Mouse (Mus musculus) neural tube, embryonic 15.5 days (tissue): ENCODE results near the gene Slc39a10. TPM values are rescaled to one million over a fixed set of nuclear protein-coding genes. Genes with fewer than 3 reads are reported as not detected.

Experiments used
- ATAC-seq: fragments of 200-750 bp; cut with Nextera tagmentation; 2 replicates; pipeline ENCODE4 v1.8.0; 2017; ENCODE audit warnings: mild to moderate bottlenecking, moderate TSS enrichment, moderate library complexity; ENCODE audit not compliant: low FRiP score
- H3K27ac ChIP-seq: fragments of 300-500 bp; sonication (generic); replicated peaks from 2 replicates; pipeline ENCODE4 v1.5.1; 2015; ENCODE audit warnings: mild to moderate bottlenecking, inconsistent platforms
- H3K27me3 ChIP-seq: fragments of 300-500 bp; sonication (generic); replicated peaks from 2 replicates; pipeline ENCODE4 v1.6.1; 2015; ENCODE audit warnings: inconsistent platforms
- H3K36me3 ChIP-seq: fragments of 300-500 bp; sonication (generic); 2 replicates; pipeline ENCODE4 v1.6.1; 2015; ENCODE audit warnings: inconsistent platforms
- H3K4me1 ChIP-seq: fragments of 300-500 bp; sonication (generic); 2 replicates; pipeline ENCODE4 v1.6.1; 2015; ENCODE audit warnings: inconsistent platforms
- H3K4me2 ChIP-seq: fragments of 300-500 bp; sonication (generic); 2 replicates; pipeline ENCODE4 v1.6.1; 2015; ENCODE audit warnings: inconsistent platforms, mild to moderate bottlenecking, moderate library complexity
- H3K4me3 ChIP-seq: fragments of 300-500 bp; sonication (generic); replicated peaks from 2 replicates; pipeline ENCODE4 v1.5.1; 2015; ENCODE audit warnings: mild to moderate bottlenecking, inconsistent platforms
- H3K9ac ChIP-seq: fragments of 300-500 bp; sonication (generic); replicated peaks from 2 replicates; pipeline ENCODE4 v1.6.1; 2015; ENCODE audit warnings: mild to moderate bottlenecking, inconsistent platforms
- H3K9me3 ChIP-seq: fragments of 300-500 bp; sonication (generic); replicated peaks from 2 replicates; pipeline ENCODE4 v1.6.1; 2016; ENCODE audit warnings: inconsistent platforms
- WGBS: fragments of 180-500 bp; shearing (Covaris S2); methylation state at CpG from one replicate; pipeline ENCODE4 v1.1.7; 2015; ENCODE audit warnings: mixed read lengths; 5-methylcytosine and 5-hydroxymethylcytosine counted together
- polyA plus RNA-seq: library from polyadenylated mRNA; unstranded; fragments of >200 nt; fragmentation: Nextera tagmentation; extraction: Ambion mirVana; gene quantifications from 2 replicates; pipeline ENCODE4 v1.2.1, GENCODE M21; 2015

The Slc39a10 gene
- polyA plus RNA-seq, 1 experiment from 2014 or later: 55.7 TPM

DNA sequence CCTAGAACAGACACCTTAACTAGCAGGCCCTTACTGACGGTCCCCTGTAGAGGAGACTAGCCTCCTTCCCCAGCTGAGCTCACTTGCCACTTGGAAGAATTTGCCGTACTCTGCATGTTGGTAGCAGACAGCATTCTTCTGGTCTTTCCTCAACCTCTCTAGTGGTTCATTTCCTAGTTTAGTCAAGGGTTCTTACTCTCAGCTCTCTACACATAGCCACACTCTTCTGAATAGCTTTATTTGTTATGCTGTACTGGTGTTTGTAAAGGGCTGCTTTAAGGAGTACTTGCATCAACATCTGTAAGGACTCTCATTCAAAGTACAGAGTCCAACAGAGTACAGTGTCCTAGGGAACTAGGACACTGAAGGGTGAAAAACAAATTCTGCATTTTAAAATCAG, 29.2 kb downstream of the Slc39a10 start:
- Histone ChIP-seq H3K9ac (no peak overlapping the region), H3K4me1 (no peaks in the 10 kb centered on the region), H3K4me2 (no peak overlapping the region), H3K36me3 (no peaks in the 10 kb centered on the region), H3K9me3 (no peaks in the 10 kb centered on the region), H3K27me3 (no peaks in the 10 kb centered on the region), H3K27ac (no peak overlapping the region), H3K4me3 (no peak overlapping the region)
- ATAC-seq: no peak
- WGBS: 84% methylated on average over 2 of the region's 2 CpGs

DNA sequence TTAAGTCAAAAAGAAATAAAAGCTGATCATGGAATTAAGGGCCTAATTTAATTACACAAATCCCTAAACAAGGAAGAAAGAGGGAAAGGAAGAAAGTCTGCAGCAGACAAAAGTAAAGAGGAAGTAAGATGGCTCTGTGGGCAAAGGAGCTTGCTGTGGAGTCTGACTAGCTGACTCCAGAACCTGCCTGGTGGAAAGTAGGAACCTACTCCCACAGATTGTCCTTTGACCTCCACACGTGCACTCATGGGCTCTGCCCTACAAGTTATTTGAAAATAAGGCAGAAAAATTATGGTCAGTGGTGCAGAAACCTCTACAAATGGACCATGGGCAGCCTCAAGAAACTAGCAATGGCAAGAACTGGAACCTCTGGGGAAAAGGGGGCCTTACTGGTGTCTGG, 32.6 kb downstream of the Slc39a10 start:
- no peak overlapping the region for H3K4me3 ChIP-seq
- no peak for ATAC-seq
- no peaks in the 10 kb centered on the region for H3K4me1 ChIP-seq
- 63% methylated on average over 1 of the region's 1 CpGs for WGBS
- H3K27me3 ChIP-seq: no peaks in the 10 kb centered on the region
- H3K9me3 ChIP-seq: no peaks in the 10 kb centered on the region
- no peak overlapping the region for H3K9ac ChIP-seq
- no peaks in the 10 kb centered on the region for H3K36me3 ChIP-seq
- H3K27ac ChIP-seq: no peak overlapping the region
- H3K4me2 ChIP-seq: no peak overlapping the region

DNA sequence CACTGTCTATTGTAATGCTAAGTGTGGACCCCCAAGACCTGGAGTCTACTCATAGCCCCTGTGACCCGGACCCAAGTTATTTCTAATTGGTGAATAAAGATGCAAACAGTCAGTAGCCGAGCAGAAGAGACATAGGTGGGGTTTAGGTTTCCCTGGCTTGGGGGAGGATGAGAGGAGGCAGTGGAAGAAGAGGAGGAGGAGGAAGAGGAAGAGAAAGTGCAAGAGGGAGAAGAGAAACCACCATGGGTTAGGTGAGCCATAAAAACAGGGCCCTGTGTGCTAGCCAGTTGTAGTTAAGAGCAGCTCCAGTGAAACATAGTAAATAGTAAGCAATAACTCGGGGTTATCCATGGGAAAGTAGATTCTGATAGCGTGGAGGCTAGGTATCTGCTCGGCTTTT, 34.1 kb downstream of the Slc39a10 start:
- no peak overlapping the region for H3K4me3 ChIP-seq
- ATAC-seq: no peak
- no peaks in the 10 kb centered on the region for H3K27me3 ChIP-seq
- H3K27ac ChIP-seq: no peak overlapping the region
- H3K9me3 ChIP-seq: no peaks in the 10 kb centered on the region
- H3K9ac ChIP-seq: no peak overlapping the region
- H3K4me2 ChIP-seq: no peak overlapping the region
- WGBS: 70% methylated on average over 5 of the region's 5 CpGs
- H3K36me3 ChIP-seq: no peaks in the 10 kb centered on the region
- H3K4me1 ChIP-seq: peaks cover 9% of the 10 kb centered on the region

DNA sequence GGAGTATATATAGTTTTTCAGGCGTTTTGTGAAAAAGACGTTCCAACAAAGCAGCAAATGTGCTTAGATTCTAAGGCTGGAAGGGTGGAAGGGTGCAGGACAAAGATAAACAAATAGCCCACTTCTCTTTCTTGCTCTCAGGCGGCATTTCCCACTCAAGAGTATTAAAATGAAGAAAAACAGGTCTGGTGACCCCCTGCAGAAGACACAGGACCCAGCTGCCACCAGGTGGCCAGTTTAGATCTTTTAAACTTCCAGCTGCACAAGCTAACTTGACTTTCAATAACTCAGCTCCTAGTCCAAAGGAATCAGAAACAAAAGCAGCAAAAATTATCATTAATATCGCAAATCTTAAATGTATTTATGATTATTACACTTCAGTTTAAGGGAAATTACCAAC, 36.2 kb downstream of the Slc39a10 start:
- H3K27ac ChIP-seq: no peak overlapping the region
- H3K4me2 ChIP-seq: no peak overlapping the region
- no peaks in the 10 kb centered on the region for H3K27me3 ChIP-seq
- WGBS: 59% methylated on average over 4 of the region's 4 CpGs
- H3K9ac ChIP-seq: no peak overlapping the region
- no peaks in the 10 kb centered on the region for H3K36me3 ChIP-seq
- no peak overlapping the region for H3K4me3 ChIP-seq
- peaks cover 13% of the 10 kb centered on the region for H3K4me1 ChIP-seq
- ATAC-seq: no peak
- no peaks in the 10 kb centered on the region for H3K9me3 ChIP-seq

DNA sequence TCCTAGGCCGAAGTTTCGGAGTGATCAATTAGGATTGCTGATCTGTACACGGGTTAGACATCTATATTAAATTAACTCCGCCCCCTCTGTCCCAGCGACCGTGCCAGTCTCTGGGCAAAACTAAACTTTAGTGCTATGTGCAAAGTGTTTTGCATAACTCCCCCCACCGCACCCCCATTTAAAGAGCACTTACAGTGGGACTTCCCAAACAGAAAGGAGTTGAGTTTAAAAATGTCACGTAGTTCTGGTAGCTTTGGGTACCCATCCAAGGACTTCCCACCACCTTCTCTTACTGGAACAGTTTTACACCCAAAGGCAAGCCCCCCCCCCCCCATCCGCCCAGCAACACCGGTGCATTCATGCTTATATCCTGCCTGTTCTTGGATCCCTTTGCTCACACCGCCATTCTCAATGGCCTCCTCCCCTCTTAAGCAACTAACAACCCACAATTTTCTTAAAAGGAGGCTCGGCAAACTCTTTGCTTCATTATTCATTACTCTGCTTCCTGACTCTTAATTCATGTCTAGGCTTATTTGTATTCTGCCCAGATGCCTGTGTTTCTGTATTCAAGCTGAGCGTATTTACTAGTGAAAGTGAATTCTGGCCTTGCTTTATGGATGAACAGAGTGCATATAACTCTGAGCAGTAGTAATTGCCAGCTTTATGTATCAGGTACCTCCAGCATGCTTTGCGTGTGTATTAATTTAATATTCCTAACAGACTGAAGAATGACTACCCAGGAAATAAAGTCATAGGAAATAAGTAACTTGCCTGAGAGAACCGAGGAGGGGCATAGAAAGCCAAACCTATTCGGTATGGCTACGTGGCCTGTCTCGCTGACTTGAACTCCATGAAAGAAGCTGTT, 38.4 kb downstream of the Slc39a10 start:
- H3K4me3 ChIP-seq: peak overlapping the region; percentile 90
- H3K4me1 ChIP-seq: peaks cover 28% of the 10 kb centered on the region
- no peaks in the 10 kb centered on the region for H3K9me3 ChIP-seq
- no peak; the same call in none of the 2 replicates for ATAC-seq
- peak overlapping the region; percentile 47; the same call in 1 of the 2 replicates for H3K9ac ChIP-seq
- 20% methylated on average over 18 of the region's 18 CpGs for WGBS
- no peaks in the 10 kb centered on the region for H3K36me3 ChIP-seq
- H3K27me3 ChIP-seq: no peaks in the 10 kb centered on the region
- H3K27ac ChIP-seq: peak overlapping the region; percentile 100
- peak overlapping the region; percentile 59 for H3K4me2 ChIP-seq

DNA sequence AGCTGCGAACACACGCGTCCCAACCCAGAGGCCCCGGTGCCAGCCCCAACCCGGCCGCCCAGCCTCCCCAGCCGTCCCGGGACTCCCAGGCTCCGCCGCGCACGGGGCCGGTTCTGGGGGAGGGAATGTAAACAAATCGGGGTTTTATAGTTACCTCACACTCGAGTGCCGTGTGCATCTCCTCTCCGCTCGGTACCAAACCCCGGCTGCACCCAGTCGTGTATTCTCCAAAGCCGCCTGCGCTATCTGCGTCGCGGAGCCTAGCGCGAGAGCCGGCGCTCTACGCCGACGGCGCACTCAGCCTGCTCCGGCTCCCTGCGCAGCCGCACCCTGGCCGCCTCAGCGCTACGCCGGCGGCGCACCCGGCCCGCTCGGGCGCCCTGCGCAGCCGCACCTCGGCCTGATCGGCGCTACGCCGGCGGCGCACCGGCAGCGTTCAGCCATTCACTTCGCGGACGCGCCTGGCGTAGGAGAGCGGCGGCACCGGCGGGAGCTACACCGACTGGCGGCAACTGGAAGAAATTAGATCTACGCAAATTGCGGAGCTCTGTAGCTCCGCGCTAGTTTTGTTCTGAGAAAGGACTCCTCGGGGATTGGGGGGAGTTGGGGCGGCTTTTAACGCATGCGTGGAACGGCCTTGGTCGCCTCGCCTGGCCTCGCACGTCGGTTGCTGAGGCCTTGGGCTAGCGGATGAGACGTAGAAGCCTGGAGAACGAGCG, 39.2 kb downstream of the Slc39a10 start:
- under 1% methylated on average over 81 of the region's 86 CpGs for WGBS
- peaks cover 28% of the 10 kb centered on the region for H3K4me1 ChIP-seq
- ATAC-seq: peak; percentile 94
- H3K27ac ChIP-seq: peak overlapping the region; percentile 100
- peak overlapping the region; percentile 100 for H3K9ac ChIP-seq
- no peaks in the 10 kb centered on the region for H3K9me3 ChIP-seq
- H3K36me3 ChIP-seq: no peaks in the 10 kb centered on the region
- peak overlapping the region; percentile 59 for H3K4me2 ChIP-seq
- no peaks in the 10 kb centered on the region for H3K27me3 ChIP-seq
- peak overlapping the region; percentile 90 for H3K4me3 ChIP-seq

DNA sequence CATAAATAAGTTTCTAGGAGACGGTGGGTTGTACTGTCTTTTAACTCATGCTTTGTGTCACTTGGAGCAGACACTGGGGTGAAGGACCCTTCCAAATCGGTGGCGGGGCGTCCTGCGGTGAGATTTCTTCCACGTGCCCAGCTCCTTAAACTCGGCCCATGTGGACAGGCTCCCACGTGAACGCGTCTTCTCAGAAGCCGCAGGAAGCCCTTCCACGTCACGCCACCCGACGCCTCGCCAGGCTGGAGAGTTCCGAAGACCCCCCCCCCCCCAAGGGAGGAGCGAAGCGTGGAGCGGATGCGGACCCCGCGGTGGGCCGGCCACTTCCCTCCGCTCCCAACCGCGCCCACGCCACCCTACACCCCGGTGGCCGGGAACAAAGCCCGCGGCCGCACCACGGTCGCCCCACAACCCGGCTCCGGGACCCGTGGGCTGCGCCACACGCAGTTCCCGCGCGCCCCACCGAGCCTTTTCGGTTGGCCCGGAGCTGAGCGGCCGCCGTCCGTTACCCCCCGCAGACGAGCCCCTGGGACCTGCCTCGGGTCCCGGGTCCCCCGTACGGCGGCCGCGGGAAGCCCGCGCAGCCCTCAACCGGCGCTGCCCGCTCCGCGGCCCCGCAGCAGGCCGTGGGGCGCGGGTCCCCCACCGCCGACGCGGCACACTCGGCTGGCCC, 39.9 kb downstream of the Slc39a10 start:
- WGBS: under 1% methylated on average over 75 of the region's 75 CpGs
- peak overlapping the region; percentile 90 for H3K4me3 ChIP-seq
- peak overlapping the region; percentile 100 for H3K9ac ChIP-seq
- peak overlapping the region; percentile 59 for H3K4me2 ChIP-seq
- H3K9me3 ChIP-seq: no peaks in the 10 kb centered on the region
- ATAC-seq: peak; percentile 58
- no peaks in the 10 kb centered on the region for H3K36me3 ChIP-seq
- H3K27ac ChIP-seq: peak overlapping the region; percentile 100
- peaks cover 28% of the 10 kb centered on the region for H3K4me1 ChIP-seq
- no peaks in the 10 kb centered on the region for H3K27me3 ChIP-seq

DNA sequence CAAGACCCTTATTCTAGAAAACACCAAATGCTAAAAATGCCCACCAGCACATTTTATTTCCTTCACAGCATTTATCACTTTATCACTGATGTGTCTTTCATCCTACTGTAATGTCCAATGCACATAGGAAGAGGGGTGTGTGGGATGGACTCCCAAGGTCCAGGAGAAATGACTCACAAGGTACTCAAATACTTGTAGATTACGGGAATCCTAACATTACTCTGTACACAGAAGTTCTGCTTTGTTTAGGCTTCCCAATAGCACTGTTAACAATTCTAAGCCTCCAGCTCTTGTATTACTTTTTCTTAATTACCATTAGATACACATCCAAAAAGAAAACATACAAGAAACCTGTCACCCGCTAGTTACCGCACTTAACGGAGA, 40.4 kb downstream of the Slc39a10 start:
- H3K27ac ChIP-seq: peak overlapping the region; percentile 100
- H3K4me3 ChIP-seq: peak overlapping the region; percentile 90
- peaks cover 28% of the 10 kb centered on the region for H3K4me1 ChIP-seq
- H3K9me3 ChIP-seq: no peaks in the 10 kb centered on the region
- no peaks in the 10 kb centered on the region for H3K27me3 ChIP-seq
- peak overlapping the region; percentile 59 for H3K4me2 ChIP-seq
- H3K9ac ChIP-seq: peak overlapping the region; percentile 100
- H3K36me3 ChIP-seq: no peaks in the 10 kb centered on the region
- ATAC-seq: no peak
- WGBS: 2% methylated on average over 4 of the region's 4 CpGs

DNA sequence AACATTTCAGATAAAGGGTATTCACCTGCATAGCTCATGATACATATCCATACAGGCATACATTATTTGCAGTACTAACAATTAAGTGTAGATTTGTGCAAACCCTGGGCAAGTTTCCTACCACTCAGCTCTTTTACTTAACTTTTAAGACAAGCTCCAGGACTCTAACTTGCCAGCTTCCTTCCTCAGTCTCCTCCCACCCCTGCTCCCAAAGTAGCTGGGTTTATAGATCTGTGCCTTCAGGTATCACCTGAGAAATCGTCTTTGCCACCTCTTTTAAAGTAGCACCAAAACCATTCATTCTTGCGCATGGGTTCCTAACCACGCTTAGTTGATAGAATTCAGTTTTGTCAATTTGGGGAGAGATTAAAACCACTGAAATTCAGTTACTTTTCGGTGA, 41.1 kb downstream of the Slc39a10 start:
- H3K27me3 ChIP-seq: no peaks in the 10 kb centered on the region
- H3K4me1 ChIP-seq: peaks cover 28% of the 10 kb centered on the region
- no peak for ATAC-seq
- peak overlapping the region; percentile 25 for H3K4me3 ChIP-seq
- H3K4me2 ChIP-seq: peak overlapping the region; percentile 59
- H3K9me3 ChIP-seq: no peaks in the 10 kb centered on the region
- no peak overlapping the region; the same call in 1 of the 2 replicates for H3K27ac ChIP-seq
- 66% methylated on average over 4 of the region's 4 CpGs for WGBS
- no peaks in the 10 kb centered on the region for H3K36me3 ChIP-seq
- H3K9ac ChIP-seq: peak overlapping the region; percentile 20; the same call in 1 of the 2 replicates

DNA sequence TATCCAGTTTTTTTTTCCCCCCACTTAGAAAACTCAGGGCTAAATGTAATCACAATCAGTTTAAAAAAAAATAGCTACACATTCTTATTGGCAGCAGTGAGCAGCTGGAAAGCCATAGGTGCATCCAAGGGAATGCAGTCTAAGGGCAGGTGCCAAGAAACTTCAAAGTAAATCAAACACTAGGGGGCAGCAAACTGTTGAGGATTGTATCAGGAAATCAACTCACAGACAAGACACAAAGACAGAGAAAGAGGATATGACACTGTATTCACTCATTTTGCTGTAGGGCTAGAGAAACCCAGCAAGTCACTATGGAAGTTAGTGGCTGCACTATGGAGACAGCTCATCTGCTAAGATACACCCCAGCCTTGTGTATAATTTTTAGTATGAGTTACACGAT, 42.9 kb downstream of the Slc39a10 start:
- 57% methylated on average over 1 of the region's 1 CpGs for WGBS
- H3K9me3 ChIP-seq: no peaks in the 10 kb centered on the region
- H3K4me1 ChIP-seq: peaks cover 33% of the 10 kb centered on the region
- ATAC-seq: no peak
- H3K4me2 ChIP-seq: peak overlapping the region; percentile 59
- H3K36me3 ChIP-seq: no peaks in the 10 kb centered on the region
- no peak overlapping the region for H3K9ac ChIP-seq
- no peak overlapping the region for H3K4me3 ChIP-seq
- H3K27ac ChIP-seq: peak overlapping the region; percentile 20
- H3K27me3 ChIP-seq: no peaks in the 10 kb centered on the region

DNA sequence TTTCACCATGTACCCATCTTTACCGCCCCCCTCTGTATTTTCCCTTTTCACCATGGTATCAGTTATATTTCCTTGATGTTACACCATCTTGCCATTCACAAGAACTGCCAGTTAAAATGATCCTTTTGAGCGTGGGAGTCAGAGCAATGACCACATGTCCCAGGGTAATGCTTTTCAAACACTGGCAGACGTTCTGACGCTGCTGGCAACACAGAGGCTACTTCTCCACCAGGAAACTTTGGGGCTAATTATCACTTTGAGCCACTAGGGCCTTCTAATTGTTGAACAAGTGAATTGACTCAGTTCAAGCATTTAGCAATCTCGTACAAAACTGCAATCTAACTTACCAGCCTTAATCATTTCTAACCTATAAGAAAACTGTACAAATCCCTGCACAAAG, 47.4 kb downstream of the Slc39a10 start:
- no peak overlapping the region for H3K4me2 ChIP-seq
- ATAC-seq: no peak
- H3K9me3 ChIP-seq: no peaks in the 10 kb centered on the region
- peaks cover 12% of the 10 kb centered on the region for H3K4me1 ChIP-seq
- no peak overlapping the region for H3K9ac ChIP-seq
- H3K27ac ChIP-seq: 0 out of 2 replicates have a peak overlapping the region, but pooled peaks have one; percentile 33
- no peaks in the 10 kb centered on the region for H3K36me3 ChIP-seq
- H3K4me3 ChIP-seq: no peak overlapping the region
- no peaks in the 10 kb centered on the region for H3K27me3 ChIP-seq
- WGBS: 32% methylated on average over 5 of the region's 5 CpGs
